Mouse (Mus musculus): ENCODE results near the gene Cdc34b.

- TF ChIP-seq CTCF (IDR thresholded peaks at IDR 0.05; ENCODE audit: low read depth), result no peak
- no peak for TF ChIP-seq EP300 (IDR thresholded peaks at IDR 0.05; ENCODE audit: low read depth)
These were observed 33.4 kb downstream of the Cdc34b start for GRCm38 (mm10) chr11:94774887-94775497.
